Mouse (Mus musculus): Measurements from ENCODE around the gene Tab3.

GRCm38 (mm10) chrX:85558931-85559330, 14.9 kb upstream of the Tab3 start:
- TF ChIP-seq EP300 (IDR thresholded peaks at IDR 0.05; ENCODE audit: low read depth) (no peak), CTCF (IDR thresholded peaks at IDR 0.05; ENCODE audit: low read depth) (no peak)

Measured in heart, postnatal 0 days (tissue).